Mouse (Mus musculus) lung, postnatal 36 days (tissue): ENCODE measurements around the gene Ccdc38.
"Not testable (repeated sequence)": the region's sequence is repeated elsewhere in the genome, so short reads cannot be mapped to it uniquely, and the experiment has no call there.

ENCODE experiments used
- DNase-seq: peaks from one replicate; pipeline ENCODE4 v3.0.0; 2022; ENCODE audit warnings: mixed read lengths

The Ccdc38 gene

GRCm38 (mm10) chr10:93549821-93550220, 9.4 kb downstream of the Ccdc38 start:
- DNase-seq = no peak

- no peak for DNase-seq
These were observed 12.2 kb downstream of the Ccdc38 start for GRCm38 (mm10) chr10:93552596-93552995.

- not testable (repeated sequence) for DNase-seq
These were observed 17.5 kb downstream of the Ccdc38 start for GRCm38 (mm10) chr10:93557971-93558370.

- DNase-seq = no peak
These were observed 19.4 kb downstream of the Ccdc38 start for GRCm38 (mm10) chr10:93559786-93560185.

- DNase-seq = no peak
These were observed 24.2 kb downstream of the Ccdc38 start for GRCm38 (mm10) chr10:93564518-93565090.

- DNase-seq = no peak
These were observed 26.6 kb downstream of the Ccdc38 start for GRCm38 (mm10) chr10:93567066-93567465.

GRCm38 (mm10) chr10:93567841-93568566, 27.6 kb downstream of the Ccdc38 start:
- DNase-seq = no peak

GRCm38 (mm10) chr10:93568671-93569070, 28.2 kb downstream of the Ccdc38 start:
- DNase-seq = no peak

GRCm38 (mm10) chr10:93572209-93572608, 31.8 kb downstream of the Ccdc38 start:
- no peak for DNase-seq

GRCm38 (mm10) chr10:93574966-93575365, 34.5 kb downstream of the Ccdc38 start:
- DNase-seq = no peak

- no peak for DNase-seq
These were observed 35.5 kb downstream of the Ccdc38 start for GRCm38 (mm10) chr10:93575960-93576359.

GRCm38 (mm10) chr10:93577271-93577886, 36.9 kb downstream of the Ccdc38 start:
- peak; percentile 88 for DNase-seq

- no peak for DNase-seq
These were observed 48.4 kb downstream of the Ccdc38 start for GRCm38 (mm10) chr10:93588796-93589195.

GRCm38 (mm10) chr10:93589281-93589848, 48.9 kb downstream of the Ccdc38 start, which contains the start of gene Snrpf:
Gene Snrpf (minus strand): TSS chr10:93589706.
- peak; percentile 95 for DNase-seq

- peak; percentile 41 for DNase-seq
These were observed 52.0 kb downstream of the Ccdc38 start for GRCm38 (mm10) chr10:93592456-93592855.

GRCm38 (mm10) chr10:93594022-93594482, 53.6 kb downstream of the Ccdc38 start:
- DNase-seq = peak; percentile 94

GRCm38 (mm10) chr10:93595831-93596230, 55.4 kb downstream of the Ccdc38 start:
- no peak for DNase-seq

GRCm38 (mm10) chr10:93596641-93597040, 56.2 kb downstream of the Ccdc38 start:
- no peak for DNase-seq

GRCm38 (mm10) chr10:93602309-93602708, 61.9 kb downstream of the Ccdc38 start:
- DNase-seq = no peak

- no peak for DNase-seq
These were observed 62.8 kb downstream of the Ccdc38 start for GRCm38 (mm10) chr10:93603256-93603655.

GRCm38 (mm10) chr10:93606326-93606725, 65.9 kb downstream of the Ccdc38 start:
- no peak for DNase-seq

GRCm38 (mm10) chr10:93608051-93608450, 67.6 kb downstream of the Ccdc38 start:
- no peak for DNase-seq

GRCm38 (mm10) chr10:93609236-93609635, 68.8 kb downstream of the Ccdc38 start:
- DNase-seq = no peak

- no peak for DNase-seq
These were observed 70.5 kb downstream of the Ccdc38 start for GRCm38 (mm10) chr10:93610896-93611295.
